Mouse (Mus musculus): Measurements from ENCODE around the gene Dlg5. TPM values are rescaled to one million over a fixed set of nuclear protein-coding genes. Genes with fewer than 3 reads are reported as not detected.

Dlg5 gene
- polyA plus RNA-seq, 1 experiment from 2014 or later, result 32.9 TPM

- Histone ChIP-seq H3K9me3 (ENCODE audit: control insufficient read depth, low read length) (no peaks in the 10 kb centered on the region), H3K9ac (replicated peaks; ENCODE audit: low read length) (no peak overlapping the region), H3K4me3 (replicated peaks; ENCODE audit: low read depth, low read length) (no peak overlapping the region), H3K27ac (replicated peaks; ENCODE audit: low read depth, low read length) (no peak overlapping the region), H3K36me3 (ENCODE audit: control insufficient read depth, insufficient read depth, low read length) (peaks cover 81% of the 10 kb centered on the region), H3K4me1 (ENCODE audit: control insufficient read depth, insufficient read depth, low read length) (peaks cover 14% of the 10 kb centered on the region), H3K4me2 (ENCODE audit: low read length) (no peak overlapping the region), H3K27me3 (ENCODE audit: control insufficient read depth, insufficient read depth, low read length) (no peaks in the 10 kb centered on the region)
- ATAC-seq (ENCODE audit: low FRiP score, low TSS enrichment), result no peak
- no peak for DNase-seq
- 84% methylated on average over 8 of the region's 8 CpGs for WGBS
These were observed 105.4 kb downstream of the Dlg5 start for GRCm38 (mm10) chr14:24140297-24140812.

- H3K27me3 ChIP-seq (ENCODE audit: control insufficient read depth, insufficient read depth, low read length), result no peaks in the 10 kb centered on the region
- WGBS, result 91% methylated on average over 11 of the region's 11 CpGs
- H3K4me2 ChIP-seq (ENCODE audit: low read length), result no peak overlapping the region
- no peak for DNase-seq
- H3K4me1 ChIP-seq (ENCODE audit: control insufficient read depth, insufficient read depth, low read length), result no peaks in the 10 kb centered on the region
- no peak for ATAC-seq (ENCODE audit: low FRiP score, low TSS enrichment)
- no peak overlapping the region for H3K9ac ChIP-seq (replicated peaks; ENCODE audit: low read length)
- H3K9me3 ChIP-seq (ENCODE audit: control insufficient read depth, low read length), result no peaks in the 10 kb centered on the region
- H3K27ac ChIP-seq (replicated peaks; ENCODE audit: low read depth, low read length), result no peak overlapping the region
- H3K4me3 ChIP-seq (replicated peaks; ENCODE audit: low read depth, low read length), result no peak overlapping the region
- H3K36me3 ChIP-seq (ENCODE audit: control insufficient read depth, insufficient read depth, low read length), result peaks cover 83% of the 10 kb centered on the region
These were observed 108.8 kb downstream of the Dlg5 start for GRCm38 (mm10) chr14:24136908-24137307.

- Histone ChIP-seq H3K9ac (replicated peaks; ENCODE audit: low read length) (no peak overlapping the region), H3K4me3 (replicated peaks; ENCODE audit: low read depth, low read length) (no peak overlapping the region), H3K36me3 (ENCODE audit: control insufficient read depth, insufficient read depth, low read length) (peaks cover 63% of the 10 kb centered on the region), H3K4me1 (ENCODE audit: control insufficient read depth, insufficient read depth, low read length) (no peaks in the 10 kb centered on the region), H3K27me3 (ENCODE audit: control insufficient read depth, insufficient read depth, low read length) (no peaks in the 10 kb centered on the region), H3K9me3 (ENCODE audit: control insufficient read depth, low read length) (no peaks in the 10 kb centered on the region), H3K4me2 (ENCODE audit: low read length) (no peak overlapping the region), H3K27ac (replicated peaks; ENCODE audit: low read depth, low read length) (no peak overlapping the region)
- ATAC-seq (ENCODE audit: low FRiP score, low TSS enrichment) (no peak), DNase-seq (peak; percentile 29)
- WGBS, result 89% methylated on average over 7 of the region's 7 CpGs
These were observed 111.0 kb downstream of the Dlg5 start for GRCm38 (mm10) chr14:24134623-24135290.

GRCm38 (mm10) chr14:24133801-24134200 lies 111.9 kb downstream of the Dlg5 start:
- Histone ChIP-seq H3K4me1 (ENCODE audit: control insufficient read depth, insufficient read depth, low read length) (no peaks in the 10 kb centered on the region), H3K4me3 (replicated peaks; ENCODE audit: low read depth, low read length) (no peak overlapping the region), H3K9ac (replicated peaks; ENCODE audit: low read length) (no peak overlapping the region), H3K4me2 (ENCODE audit: low read length) (no peak overlapping the region), H3K27ac (replicated peaks; ENCODE audit: low read depth, low read length) (no peak overlapping the region), H3K36me3 (ENCODE audit: control insufficient read depth, insufficient read depth, low read length) (peaks cover 53% of the 10 kb centered on the region), H3K27me3 (ENCODE audit: control insufficient read depth, insufficient read depth, low read length) (no peaks in the 10 kb centered on the region), H3K9me3 (ENCODE audit: control insufficient read depth, low read length) (no peaks in the 10 kb centered on the region)
- ATAC-seq (ENCODE audit: low FRiP score, low TSS enrichment) (no peak), DNase-seq (no peak)
- 91% methylated on average over 8 of the region's 8 CpGs for WGBS

GRCm38 (mm10) chr14:24132092-24132491 lies 113.6 kb downstream of the Dlg5 start:
- ATAC-seq (ENCODE audit: low FRiP score, low TSS enrichment) (no peak), DNase-seq (peak; percentile 35)
- H3K4me3 ChIP-seq (replicated peaks; ENCODE audit: low read depth, low read length), result no peak overlapping the region
- no peaks in the 10 kb centered on the region for H3K27me3 ChIP-seq (ENCODE audit: control insufficient read depth, insufficient read depth, low read length)
- H3K4me1 ChIP-seq (ENCODE audit: control insufficient read depth, insufficient read depth, low read length), result no peaks in the 10 kb centered on the region
- no peak overlapping the region for H3K4me2 ChIP-seq (ENCODE audit: low read length)
- H3K9me3 ChIP-seq (ENCODE audit: control insufficient read depth, low read length), result no peaks in the 10 kb centered on the region
- peaks cover 36% of the 10 kb centered on the region for H3K36me3 ChIP-seq (ENCODE audit: control insufficient read depth, insufficient read depth, low read length)
- no peak overlapping the region for H3K9ac ChIP-seq (replicated peaks; ENCODE audit: low read length)
- 59% methylated on average over 4 of the region's 4 CpGs for WGBS
- no peak overlapping the region for H3K27ac ChIP-seq (replicated peaks; ENCODE audit: low read depth, low read length)

GRCm38 (mm10) chr14:24125069-24125468 lies 120.7 kb downstream of the Dlg5 start:
- Histone ChIP-seq H3K27me3 (ENCODE audit: control insufficient read depth, insufficient read depth, low read length) (no peaks in the 10 kb centered on the region), H3K4me2 (ENCODE audit: low read length) (no peak overlapping the region), H3K9ac (replicated peaks; ENCODE audit: low read length) (no peak overlapping the region), H3K9me3 (ENCODE audit: control insufficient read depth, low read length) (no peaks in the 10 kb centered on the region), H3K4me3 (replicated peaks; ENCODE audit: low read depth, low read length) (no peak overlapping the region), H3K4me1 (ENCODE audit: control insufficient read depth, insufficient read depth, low read length) (no peaks in the 10 kb centered on the region), H3K27ac (replicated peaks; ENCODE audit: low read depth, low read length) (no peak overlapping the region), H3K36me3 (ENCODE audit: control insufficient read depth, insufficient read depth, low read length) (no peaks in the 10 kb centered on the region)
- 82% methylated on average over 2 of the region's 2 CpGs for WGBS
- ATAC-seq (ENCODE audit: low FRiP score, low TSS enrichment) (no peak), DNase-seq (no peak)

- Histone ChIP-seq H3K9me3 (ENCODE audit: control insufficient read depth, low read length) (no peaks in the 10 kb centered on the region), H3K4me1 (ENCODE audit: control insufficient read depth, insufficient read depth, low read length) (no peaks in the 10 kb centered on the region), H3K4me2 (ENCODE audit: low read length) (no peak overlapping the region), H3K36me3 (ENCODE audit: control insufficient read depth, insufficient read depth, low read length) (no peaks in the 10 kb centered on the region), H3K9ac (replicated peaks; ENCODE audit: low read length) (no peak overlapping the region), H3K27ac (replicated peaks; ENCODE audit: low read depth, low read length) (no peak overlapping the region), H3K27me3 (ENCODE audit: control insufficient read depth, insufficient read depth, low read length) (no peaks in the 10 kb centered on the region), H3K4me3 (replicated peaks; ENCODE audit: low read depth, low read length) (no peak overlapping the region)
- no peak for DNase-seq
- 77% methylated on average over 1 of the region's 1 CpGs for WGBS
- no peak for ATAC-seq (ENCODE audit: low FRiP score, low TSS enrichment)
These were observed 121.5 kb downstream of the Dlg5 start for GRCm38 (mm10) chr14:24124171-24124570.

GRCm38 (mm10) chr14:24106734-24107133 lies 139.0 kb downstream of the Dlg5 start:
- no peak for ATAC-seq (ENCODE audit: low FRiP score, low TSS enrichment)
- no peaks in the 10 kb centered on the region for H3K9me3 ChIP-seq (ENCODE audit: control insufficient read depth, low read length)
- no peak overlapping the region for H3K4me2 ChIP-seq (ENCODE audit: low read length)
- H3K9ac ChIP-seq (replicated peaks; ENCODE audit: low read length), result no peak overlapping the region
- no peak for DNase-seq
- no peaks in the 10 kb centered on the region for H3K4me1 ChIP-seq (ENCODE audit: control insufficient read depth, insufficient read depth, low read length)
- 94% methylated on average over 2 of the region's 2 CpGs for WGBS
- no peaks in the 10 kb centered on the region for H3K36me3 ChIP-seq (ENCODE audit: control insufficient read depth, insufficient read depth, low read length)
- H3K27me3 ChIP-seq (ENCODE audit: control insufficient read depth, insufficient read depth, low read length), result no peaks in the 10 kb centered on the region
- H3K4me3 ChIP-seq (replicated peaks; ENCODE audit: low read depth, low read length), result no peak overlapping the region
- no peak overlapping the region for H3K27ac ChIP-seq (replicated peaks; ENCODE audit: low read depth, low read length)

- no peak for ATAC-seq (ENCODE audit: low FRiP score, low TSS enrichment)
- Histone ChIP-seq H3K4me1 (ENCODE audit: control insufficient read depth, insufficient read depth, low read length) (no peaks in the 10 kb centered on the region), H3K27me3 (ENCODE audit: control insufficient read depth, insufficient read depth, low read length) (no peaks in the 10 kb centered on the region), H3K9ac (replicated peaks; ENCODE audit: low read length) (no peak overlapping the region), H3K4me3 (replicated peaks; ENCODE audit: low read depth, low read length) (no peak overlapping the region), H3K27ac (replicated peaks; ENCODE audit: low read depth, low read length) (no peak overlapping the region), H3K9me3 (ENCODE audit: control insufficient read depth, low read length) (no peaks in the 10 kb centered on the region), H3K4me2 (ENCODE audit: low read length) (no peak overlapping the region), H3K36me3 (ENCODE audit: control insufficient read depth, insufficient read depth, low read length) (no peaks in the 10 kb centered on the region)
- DNase-seq, result no peak
- 95% methylated on average over 4 of the region's 4 CpGs for WGBS
These were observed 146.9 kb downstream of the Dlg5 start for GRCm38 (mm10) chr14:24098828-24099227.

Data from midbrain, embryonic 14.5 days (tissue).